Mouse (Mus musculus): ENCODE results near the gene Tlx2.

GRCm38 (mm10) chr6:83031111-83031510 lies 39.0 kb downstream of the Tlx2 start:
- TF ChIP-seq POLR2A (IDR thresholded peaks at IDR 0.05; ENCODE audit: insufficient read length, low read depth) (no peak), REST (IDR thresholded peaks at IDR 0.05; ENCODE audit: insufficient read depth, insufficient read length) (no peak), MYOD1 (IDR thresholded peaks at IDR 0.05; ENCODE audit: control insufficient read depth in 1 of 3, insufficient read length in 2 of 3, low read depth in 2 of 3) (no peak), TCF12 (IDR thresholded peaks at IDR 0.05; ENCODE audit: insufficient read depth, poor library complexity, severe bottlenecking) (no peak), E2F4 (IDR thresholded peaks at IDR 0.05; ENCODE audit: insufficient read depth) (no peak), USF1 (IDR thresholded peaks at IDR 0.05; ENCODE audit: low read depth) (no peak), MYOG (IDR thresholded peaks at IDR 0.05; ENCODE audit: control insufficient read depth in 1 of 3, insufficient read depth in 1 of 3, insufficient read length in 2 of 3, low read depth in 2 of 3) (no peak), SRF (IDR thresholded peaks at IDR 0.05; ENCODE audit: control insufficient read depth, insufficient read length, low read depth) (no peak)
